Mouse (Mus musculus) megakaryocyte-erythroid progenitor cell, adult 5 weeks (primary cell): Measurements from ENCODE around the gene Zfp87. TPM values are rescaled to one million over a fixed set of nuclear protein-coding genes. Genes with fewer than 3 reads are reported as not detected.

Experiments
- polyA plus RNA-seq: library from polyadenylated mRNA; stranded (reverse); fragments of >175 nt; gene quantifications from 2 replicates; pipeline ENCODE4 v1.2.3, GENCODE M21; 2012

Gene Zfp87
- 0.63 and 0.94 TPM in 2 replicates for polyA plus RNA-seq

GRCm38 (mm10) chr13:67525753-67526410 is at the start of gene Zfp87, which contains the start of gene Gm26965:
Gene Zfp87 (minus strand): TSS chr13:67526177.
Gene Gm26965 (minus strand): TSS chr13:67526151.

GRCm38 (mm10) chr13:67553730-67554129 is 27.8 kb upstream of the Zfp87 start, which contains the start of gene Zfp748:
Gene Zfp748 (minus strand): TSS chr13:67553830.

GRCm38 (mm10) chr13:67500084-67500719 is 25.8 kb downstream of the Zfp87 start, which contains the start of gene Zfp58:
Gene Zfp58 (minus strand): TSS chr13:67500555.

GRCm38 (mm10) chr13:67483625-67484423 is 42.2 kb downstream of the Zfp87 start, which contains the start of gene Zfp874b:
Gene Zfp874b (minus strand): TSS chr13:67484258.

Other genes with a start within 250 kb of the Zfp87 start
- gene Zfp458, start 247.7 kb downstream of the Zfp87 start, polyA plus RNA-seq = 0.24 and 0.44 TPM in 2 replicates
- 0.27 TPM in 1 of 2 replicates, not detected in the other for gene Zfp457, start 219.7 kb downstream of the Zfp87 start, polyA plus RNA-seq
- 0.06 and 0.29 TPM in 2 replicates for gene Zfp595, start 193.6 kb downstream of the Zfp87 start, polyA plus RNA-seq
- not detected in 2 replicates for gene Gm28044, start 165.6 kb downstream of the Zfp87 start, polyA plus RNA-seq
- 0.08 and 0.16 TPM in 2 replicates for gene Zfp953, start 165.6 kb downstream of the Zfp87 start, polyA plus RNA-seq
- 0.23 TPM in 1 of 2 replicates, not detected in the other for gene Gm28041, start 150.4 kb downstream of the Zfp87 start, polyA plus RNA-seq
- gene Zfp456, start 150.4 kb downstream of the Zfp87 start, polyA plus RNA-seq = 0.03 and 0.10 TPM in 2 replicates
- gene Zfp429, start 126.4 kb downstream of the Zfp87 start, polyA plus RNA-seq = 0.34 and 0.63 TPM in 2 replicates
- not detected in 2 replicates for gene Zfp459, start 104.8 kb downstream of the Zfp87 start, polyA plus RNA-seq
- gene Zfp874a, start 74.6 kb downstream of the Zfp87 start, polyA plus RNA-seq = 0.28 and 0.83 TPM in 2 replicates
- gene Zfp874b, start 41.9 kb downstream of the Zfp87 start, polyA plus RNA-seq = 0.13 and 0.18 TPM in 2 replicates
- gene Zfp58, start 25.6 kb downstream of the Zfp87 start, polyA plus RNA-seq = 0.23 and 0.51 TPM in 2 replicates
- not detected in 2 replicates for gene Gm26965, start within 50 bp of the Zfp87 start, polyA plus RNA-seq
- 0.27 and 0.32 TPM in 2 replicates for gene Zfp748, start 27.7 kb upstream of the Zfp87 start, polyA plus RNA-seq
- 0.23 and 0.63 TPM in 2 replicates for gene Zfp729b, start 83.5 kb upstream of the Zfp87 start, polyA plus RNA-seq
- gene Gm49345, start 111.6 kb upstream of the Zfp87 start, polyA plus RNA-seq = not detected in 2 replicates
- gene Zfp729a, start 111.6 kb upstream of the Zfp87 start, polyA plus RNA-seq = 0.20 and 0.27 TPM in 2 replicates
- 0.50 and 0.78 TPM in 2 replicates for gene Zfp738, start 160.9 kb upstream of the Zfp87 start, polyA plus RNA-seq
- 0.53 and 0.72 TPM in 2 replicates for gene Zfp65, start 203.0 kb upstream of the Zfp87 start, polyA plus RNA-seq
- gene Zfp85, start 229.1 kb upstream of the Zfp87 start, polyA plus RNA-seq = 0.26 and 0.27 TPM in 2 replicates